Mouse (Mus musculus): Measurements from ENCODE around the gene March9. TPM values are rescaled to one million over a fixed set of nuclear protein-coding genes. Genes with fewer than 3 reads are reported as not detected.

March9 gene
- total and polyA plus RNA-seq, 2 experiments from 2014 or later: 0.14 to 0.65 TPM

- peak within 1 kb of the TSS; percentile 86 for H3K4me3 ChIP-seq (ENCODE audit: low read depth, low read length)
- H3K36me3 ChIP-seq (replicated peaks; ENCODE audit: control insufficient read depth, insufficient read depth, low read length): peaks cover 36% of the 10 kb centered on the region
- peak within 1 kb of the TSS; percentile 71 for H3K9ac ChIP-seq (replicated peaks; ENCODE audit: low read depth, low read length)
- peak within 1 kb of the TSS; percentile 61 for H3K27ac ChIP-seq (ENCODE audit: low read depth)
- no peaks in the 10 kb centered on the region for H3K9me3 ChIP-seq (replicated peaks; ENCODE audit: control insufficient read depth, low read length)
- ATAC-seq (ENCODE audit: insufficient read depth, low read depth): peak; percentile 88
- no peaks in the 10 kb centered on the region for H3K27me3 ChIP-seq (ENCODE audit: control insufficient read depth, insufficient read depth, low read length)
- peak; percentile 87 for DNase-seq (ENCODE audit: low spot score)
- WGBS: 6% methylated on average over 56 of the region's 56 CpGs
- peak within 1 kb of the TSS; percentile 86 for H3K4me2 ChIP-seq (ENCODE audit: low read depth, low read length)
- no peaks in the 10 kb centered on the region for H3K4me1 ChIP-seq (ENCODE audit: control insufficient read depth, insufficient read depth)
- TF ChIP-seq EP300 (IDR thresholded peaks at IDR 0.05; ENCODE audit: low read depth): peak; percentile 32; the same call in 1 of the 2 replicates
- peak; percentile 92 for TF ChIP-seq CTCF (IDR thresholded peaks at IDR 0.05; ENCODE audit: low read depth)
Observed at GRCm38 (mm10) chr10:127030336-127031296, 29.4 kb downstream of the March9 start, which contains the start of gene Tsfm. TSS of gene Tsfm (minus strand) at chr10:127030840.

- no peak overlapping the region for H3K27ac ChIP-seq (ENCODE audit: low read depth)
- H3K4me3 ChIP-seq (ENCODE audit: low read depth, low read length): no peak overlapping the region
- no peak overlapping the region for H3K9ac ChIP-seq (replicated peaks; ENCODE audit: low read depth, low read length)
- H3K27me3 ChIP-seq (ENCODE audit: control insufficient read depth, insufficient read depth, low read length): no peaks in the 10 kb centered on the region
- DNase-seq (ENCODE audit: low spot score) (no peak), ATAC-seq (ENCODE audit: insufficient read depth, low read depth) (no peak)
- H3K9me3 ChIP-seq (replicated peaks; ENCODE audit: control insufficient read depth, low read length): no peaks in the 10 kb centered on the region
- peaks cover 17% of the 10 kb centered on the region for H3K36me3 ChIP-seq (replicated peaks; ENCODE audit: control insufficient read depth, insufficient read depth, low read length)
- TF ChIP-seq CTCF (IDR thresholded peaks at IDR 0.05; ENCODE audit: low read depth) (no peak), EP300 (IDR thresholded peaks at IDR 0.05; ENCODE audit: low read depth) (no peak)
- 78% methylated on average over 16 of the region's 16 CpGs for WGBS
- H3K4me1 ChIP-seq (ENCODE audit: control insufficient read depth, insufficient read depth): no peaks in the 10 kb centered on the region
- H3K4me2 ChIP-seq (ENCODE audit: low read depth, low read length): no peak overlapping the region
Observed at GRCm38 (mm10) chr10:127018422-127018821, 41.6 kb downstream of the March9 start.

- Histone ChIP-seq H3K4me1 (ENCODE audit: control insufficient read depth, insufficient read depth) (no peaks in the 10 kb centered on the region), H3K36me3 (replicated peaks; ENCODE audit: control insufficient read depth, insufficient read depth, low read length) (0 out of 2 replicates have a peak, but pooled peaks cover 6% of the 10 kb centered on the region), H3K27me3 (ENCODE audit: control insufficient read depth, insufficient read depth, low read length) (no peaks in the 10 kb centered on the region), H3K4me2 (ENCODE audit: low read depth, low read length) (no peak overlapping the region), H3K9me3 (replicated peaks; ENCODE audit: control insufficient read depth, low read length) (no peaks in the 10 kb centered on the region), H3K4me3 (ENCODE audit: low read depth, low read length) (no peak overlapping the region), H3K9ac (replicated peaks; ENCODE audit: low read depth, low read length) (no peak overlapping the region), H3K27ac (ENCODE audit: low read depth) (no peak overlapping the region)
- DNase-seq (ENCODE audit: low spot score) (no peak), ATAC-seq (ENCODE audit: insufficient read depth, low read depth) (no peak)
- TF ChIP-seq CTCF (IDR thresholded peaks at IDR 0.05; ENCODE audit: low read depth): no peak
- WGBS: 18% methylated on average over 2 of the region's 2 CpGs
Observed at GRCm38 (mm10) chr10:127017071-127017470, 42.9 kb downstream of the March9 start.

DNA sequence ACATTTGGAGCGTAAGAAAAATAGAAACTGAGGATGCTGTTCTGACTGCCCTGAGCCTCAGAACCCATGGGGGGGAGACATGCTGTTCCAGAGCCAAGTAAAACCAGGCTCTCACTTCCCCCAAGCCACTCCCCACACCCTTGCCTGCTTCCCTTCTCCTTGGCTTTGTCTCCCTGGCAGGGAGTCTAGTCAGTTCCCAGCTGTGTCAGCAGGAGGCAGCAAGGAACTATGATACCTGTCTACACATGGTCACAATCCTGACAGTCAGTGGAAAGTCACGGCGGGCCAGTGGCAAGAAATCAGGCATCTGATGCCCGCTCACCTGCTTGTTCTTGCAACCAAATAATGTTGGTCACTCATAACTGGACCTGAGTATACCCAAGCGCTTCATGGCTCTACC lies 43.5 kb downstream of the March9 start:
- Histone ChIP-seq H3K9me3 (replicated peaks; ENCODE audit: control insufficient read depth, low read length) (no peaks in the 10 kb centered on the region), H3K9ac (replicated peaks; ENCODE audit: low read depth, low read length) (no peak overlapping the region), H3K4me2 (ENCODE audit: low read depth, low read length) (no peak overlapping the region), H3K27ac (ENCODE audit: low read depth) (no peak overlapping the region), H3K4me1 (ENCODE audit: control insufficient read depth, insufficient read depth) (no peaks in the 10 kb centered on the region), H3K4me3 (ENCODE audit: low read depth, low read length) (no peak overlapping the region), H3K27me3 (ENCODE audit: control insufficient read depth, insufficient read depth, low read length) (no peaks in the 10 kb centered on the region), H3K36me3 (replicated peaks; ENCODE audit: control insufficient read depth, insufficient read depth, low read length) (peaks cover 4% of the 10 kb centered on the region; the same call in 1 of the 2 replicates)
- peak; percentile 44; the same call in 1 of the 2 replicates for ATAC-seq (ENCODE audit: insufficient read depth, low read depth)
- TF ChIP-seq EP300 (IDR thresholded peaks at IDR 0.05; ENCODE audit: low read depth) (no peak), CTCF (IDR thresholded peaks at IDR 0.05; ENCODE audit: low read depth) (peak; percentile 42)
- 51% methylated on average over 5 of the region's 5 CpGs for WGBS
- DNase-seq (ENCODE audit: low spot score): no peak

Other genes starting within 250 kb of the March9 start
- 0.46 and 10.2 TPM in 2 replicates for gene Atp23, start 158.8 kb downstream of the March9 start, total RNA-seq (2014; rRNA removed; ENCODE audit: low replicate concordance)
- 7.8 and 8.5 TPM in 2 replicates for gene Atp23, start 158.8 kb downstream of the March9 start, polyA plus RNA-seq (2015; fragmentation: Nextera tagmentation; extraction: Ambion mirVana)
- gene Ctdsp2, start 81.5 kb downstream of the March9 start, total RNA-seq (2014; rRNA removed; ENCODE audit: low replicate concordance): 137 and 155 TPM in 2 replicates
- 26.4 and 27.4 TPM in 2 replicates for gene Ctdsp2, start 81.5 kb downstream of the March9 start, polyA plus RNA-seq (2015; fragmentation: Nextera tagmentation; extraction: Ambion mirVana)
- 0.04 and 1.9 TPM in 2 replicates for gene Avil, start 59.5 kb downstream of the March9 start, total RNA-seq (2014; rRNA removed; ENCODE audit: low replicate concordance)
- gene Avil, start 59.5 kb downstream of the March9 start, polyA plus RNA-seq (2015; fragmentation: Nextera tagmentation; extraction: Ambion mirVana): 0.07 and 0.11 TPM in 2 replicates
- gene Tsfm, start 29.3 kb downstream of the March9 start, total RNA-seq (2014; rRNA removed; ENCODE audit: low replicate concordance): 81.3 and 82.5 TPM in 2 replicates
- gene Tsfm, start 29.3 kb downstream of the March9 start, polyA plus RNA-seq (2015; fragmentation: Nextera tagmentation; extraction: Ambion mirVana): 94.6 and 96.8 TPM in 2 replicates
- gene Mettl1, start 18.8 kb downstream of the March9 start, total RNA-seq (2014; rRNA removed; ENCODE audit: low replicate concordance): 9.2 and 16.2 TPM in 2 replicates
- 19.6 and 20.6 TPM in 2 replicates for gene Mettl1, start 18.8 kb downstream of the March9 start, polyA plus RNA-seq (2015; fragmentation: Nextera tagmentation; extraction: Ambion mirVana)
- not detected in 2 replicates for gene Eef1akmt3, start 18.7 kb downstream of the March9 start, total RNA-seq (2014; rRNA removed; ENCODE audit: low replicate concordance)
- 0.04 and 0.18 TPM in 2 replicates for gene Eef1akmt3, start 18.7 kb downstream of the March9 start, polyA plus RNA-seq (2015; fragmentation: Nextera tagmentation; extraction: Ambion mirVana)
- not detected in 2 replicates for gene Cyp27b1, start 11.9 kb downstream of the March9 start, total RNA-seq (2014; rRNA removed; ENCODE audit: low replicate concordance)
- 0.04 and 0.08 TPM in 2 replicates for gene Cyp27b1, start 11.9 kb downstream of the March9 start, polyA plus RNA-seq (2015; fragmentation: Nextera tagmentation; extraction: Ambion mirVana)
- 457 and 539 TPM in 2 replicates for gene Cdk4, start 3.4 kb upstream of the March9 start, total RNA-seq (2014; rRNA removed; ENCODE audit: low replicate concordance)
- gene Cdk4, start 3.4 kb upstream of the March9 start, polyA plus RNA-seq (2015; fragmentation: Nextera tagmentation; extraction: Ambion mirVana): 382 and 392 TPM in 2 replicates
- 104 and 117 TPM in 2 replicates for gene Tspan31, start 10.1 kb upstream of the March9 start, total RNA-seq (2014; rRNA removed; ENCODE audit: low replicate concordance)
- gene Tspan31, start 10.1 kb upstream of the March9 start, polyA plus RNA-seq (2015; fragmentation: Nextera tagmentation; extraction: Ambion mirVana): 73.5 and 79.9 TPM in 2 replicates
- gene Agap2, start 15.1 kb upstream of the March9 start, total RNA-seq (2014; rRNA removed; ENCODE audit: low replicate concordance): 1.4 and 1.7 TPM in 2 replicates
- 0.15 and 0.29 TPM in 2 replicates for gene Agap2, start 15.1 kb upstream of the March9 start, polyA plus RNA-seq (2015; fragmentation: Nextera tagmentation; extraction: Ambion mirVana)
- gene Os9, start 60.9 kb upstream of the March9 start, total RNA-seq (2014; rRNA removed; ENCODE audit: low replicate concordance): 39.8 and 45.2 TPM in 2 replicates
- gene Os9, start 60.9 kb upstream of the March9 start, polyA plus RNA-seq (2015; fragmentation: Nextera tagmentation; extraction: Ambion mirVana): 36.0 and 40.0 TPM in 2 replicates
- gene B4galnt1, start 105.0 kb upstream of the March9 start, total RNA-seq (2014; rRNA removed; ENCODE audit: low replicate concordance): 2.3 and 7.7 TPM in 2 replicates
- gene B4galnt1, start 105.0 kb upstream of the March9 start, polyA plus RNA-seq (2015; fragmentation: Nextera tagmentation; extraction: Ambion mirVana): 0.72 and 0.82 TPM in 2 replicates
- gene Slc26a10, start 120.5 kb upstream of the March9 start, total RNA-seq (2014; rRNA removed; ENCODE audit: low replicate concordance): 51.0 and 61.2 TPM in 2 replicates
- 22.8 and 23.3 TPM in 2 replicates for gene Slc26a10, start 120.5 kb upstream of the March9 start, polyA plus RNA-seq (2015; fragmentation: Nextera tagmentation; extraction: Ambion mirVana)
- gene Arhgef25, start 129.9 kb upstream of the March9 start, total RNA-seq (2014; rRNA removed; ENCODE audit: low replicate concordance): 20.8 and 44.2 TPM in 2 replicates
- gene Arhgef25, start 129.9 kb upstream of the March9 start, polyA plus RNA-seq (2015; fragmentation: Nextera tagmentation; extraction: Ambion mirVana): 10.0 and 13.8 TPM in 2 replicates
- gene Dtx3, start 135.5 kb upstream of the March9 start, total RNA-seq (2014; rRNA removed; ENCODE audit: low replicate concordance): 44.4 and 64.1 TPM in 2 replicates
- gene Dtx3, start 135.5 kb upstream of the March9 start, polyA plus RNA-seq (2015; fragmentation: Nextera tagmentation; extraction: Ambion mirVana): 28.8 and 30.0 TPM in 2 replicates
- 22.4 and 23.7 TPM in 2 replicates for gene Pip4k2c, start 151.4 kb upstream of the March9 start, total RNA-seq (2014; rRNA removed; ENCODE audit: low replicate concordance)
- 24.7 and 25.0 TPM in 2 replicates for gene Pip4k2c, start 151.4 kb upstream of the March9 start, polyA plus RNA-seq (2015; fragmentation: Nextera tagmentation; extraction: Ambion mirVana)
- 0.12 and 0.27 TPM in 2 replicates for gene Kif5a, start 203.2 kb upstream of the March9 start, total RNA-seq (2014; rRNA removed; ENCODE audit: low replicate concordance)
- gene Kif5a, start 203.2 kb upstream of the March9 start, polyA plus RNA-seq (2015; fragmentation: Nextera tagmentation; extraction: Ambion mirVana): 0.11 and 0.23 TPM in 2 replicates
- gene Dctn2, start 206.2 kb upstream of the March9 start, total RNA-seq (2014; rRNA removed; ENCODE audit: low replicate concordance): 175 and 197 TPM in 2 replicates
- gene Dctn2, start 206.2 kb upstream of the March9 start, polyA plus RNA-seq (2015; fragmentation: Nextera tagmentation; extraction: Ambion mirVana): 149 and 154 TPM in 2 replicates
- gene Mbd6, start 228.8 kb upstream of the March9 start, total RNA-seq (2014; rRNA removed; ENCODE audit: low replicate concordance): 8.3 and 8.7 TPM in 2 replicates
- 6.5 and 6.9 TPM in 2 replicates for gene Mbd6, start 228.8 kb upstream of the March9 start, polyA plus RNA-seq (2015; fragmentation: Nextera tagmentation; extraction: Ambion mirVana)

Measured in heart, postnatal 0 days (tissue).